Mouse (Mus musculus) erythroblast, embryonic 14.5 days (primary cell): ENCODE results near the gene Ppm1l.

Source experiments
- GATA1 ChIP-seq: IDR thresholded peaks from 2 replicates; pipeline ENCODE4 v1.6.1; 2012; ENCODE audit warnings: low read length, inconsistent platforms, mixed read lengths
- TAL1 ChIP-seq: IDR thresholded peaks from 3 replicates; pipeline ENCODE4 v1.6.1; 2012; ENCODE audit warnings: low read length, inconsistent platforms, mixed read lengths

- TF ChIP-seq GATA1 (no peak), TAL1 (no peak)
Observed at GRCm38 (mm10) chr3:69346514-69346913, 29.9 kb downstream of the Ppm1l start.
